Mouse (Mus musculus): Measurements from ENCODE around the gene Gtf2b.

Gtf2b gene

GRCm38 (mm10) chr3:142764995-142765777 lies at the start of gene Gtf2b:
Gtf2b (plus strand) TSS chr3:142765045.
- DNase-seq: peak; percentile 93 to 95

GRCm38 (mm10) chr3:142725481-142725880 lies 39.4 kb upstream of the Gtf2b start:
- no peak for DNase-seq

GRCm38 (mm10) chr3:142725969-142726672 lies 38.7 kb upstream of the Gtf2b start:
- no peak for DNase-seq

GRCm38 (mm10) chr3:142734291-142734690 lies 30.6 kb upstream of the Gtf2b start:
- no peak for DNase-seq

- DNase-seq: no peak
Observed at GRCm38 (mm10) chr3:142740896-142741295, 23.9 kb upstream of the Gtf2b start.

- DNase-seq: peak; percentile 10 to 15
Observed at GRCm38 (mm10) chr3:142743973-142744898, 20.6 kb upstream of the Gtf2b start.

GRCm38 (mm10) chr3:142745076-142745475 lies 19.8 kb upstream of the Gtf2b start:
- no peak for DNase-seq

GRCm38 (mm10) chr3:142747673-142748072 lies 17.2 kb upstream of the Gtf2b start:
- no peak for DNase-seq

- DNase-seq: no peak
Observed at GRCm38 (mm10) chr3:142749131-142749530, 15.7 kb upstream of the Gtf2b start.

- no peak for DNase-seq
Observed at GRCm38 (mm10) chr3:142755132-142755867, 9.5 kb upstream of the Gtf2b start.

- DNase-seq: peak; percentile 17 to 37
Observed at GRCm38 (mm10) chr3:142757841-142758240, 7.0 kb upstream of the Gtf2b start.

- no peak for DNase-seq
Observed at GRCm38 (mm10) chr3:142758593-142758992, 6.3 kb upstream of the Gtf2b start.

GRCm38 (mm10) chr3:142760356-142760755 lies 4.5 kb upstream of the Gtf2b start:
- DNase-seq: no peak

GRCm38 (mm10) chr3:142765778-142766165 lies 927 bp downstream of the Gtf2b start:
- DNase-seq: no peak

- DNase-seq: no peak
Observed at GRCm38 (mm10) chr3:142768498-142768897, 3.7 kb downstream of the Gtf2b start.

- DNase-seq: no peak
Observed at GRCm38 (mm10) chr3:142770518-142770917, 5.7 kb downstream of the Gtf2b start.

- DNase-seq: no peak
Observed at GRCm38 (mm10) chr3:142773538-142774191, 8.8 kb downstream of the Gtf2b start.

- no peak for DNase-seq
Observed at GRCm38 (mm10) chr3:142777227-142777626, 12.4 kb downstream of the Gtf2b start.

GRCm38 (mm10) chr3:142786423-142787072 lies 21.7 kb downstream of the Gtf2b start:
- no peak for DNase-seq

- DNase-seq: no peak
Observed at GRCm38 (mm10) chr3:142795587-142795986, 30.7 kb downstream of the Gtf2b start.

GRCm38 (mm10) chr3:142811582-142811981 lies 46.7 kb downstream of the Gtf2b start:
- DNase-seq: no peak

Measured in lung, adult 18-20 months (tissue).